Mouse (Mus musculus) urinary bladder, adult 18-20 months (tissue): Measurements from ENCODE around the gene Nr1d1.

Source experiments
- DNase-seq, 2 experiments: peaks; one replicate each; pipeline ENCODE4 v3.0.0; 2022; ENCODE audit warnings: low spot score in 2 of 2, mixed read lengths in 2 of 2

Nr1d1 gene

DNA sequence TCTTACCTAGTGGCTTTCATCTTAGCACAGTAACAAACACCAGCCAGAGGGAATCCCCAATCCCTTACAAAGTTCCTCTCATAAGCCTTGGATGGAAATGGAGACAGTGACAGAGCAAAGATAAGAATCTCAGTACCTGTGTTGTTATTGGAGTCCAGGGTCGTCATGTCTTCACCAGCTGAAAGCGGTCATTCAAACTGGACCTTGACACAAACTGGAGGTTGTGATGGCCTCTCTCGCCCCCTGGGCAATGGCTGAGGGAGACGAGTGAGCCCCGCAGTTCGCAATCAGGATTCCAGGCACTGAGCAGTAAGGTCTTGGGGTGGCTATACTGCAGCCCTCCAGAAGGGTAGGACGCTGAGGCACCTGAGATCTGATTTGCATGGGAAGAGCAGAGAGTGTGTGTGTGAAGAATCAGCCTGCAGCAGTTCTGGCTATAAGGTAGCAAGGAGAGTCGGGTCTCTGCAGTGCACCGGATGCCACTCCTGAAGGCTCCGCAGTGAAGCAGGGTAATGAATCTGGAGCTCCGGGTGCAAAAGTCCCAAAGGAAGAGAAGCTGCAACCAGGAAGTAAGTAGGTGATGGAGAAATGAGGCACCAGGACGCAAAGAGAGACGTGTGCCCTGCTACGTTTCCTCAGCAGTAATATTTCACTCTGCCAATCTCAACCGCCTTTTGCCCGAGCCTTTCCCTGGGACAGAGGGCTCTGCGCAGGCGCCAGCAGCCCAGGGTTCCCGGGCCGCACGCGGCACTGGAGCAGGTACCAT lies at the start of gene Nr1d1:
Gene Nr1d1, minus strand, starts transcription at position 752 of the 766 bp plus-strand sequence.
- DNase-seq, result no peak

- DNase-seq, result no peak
Measured at GRCm38 (mm10) chr11:98820968-98821367, 45.8 kb upstream of the Nr1d1 start.

DNA sequence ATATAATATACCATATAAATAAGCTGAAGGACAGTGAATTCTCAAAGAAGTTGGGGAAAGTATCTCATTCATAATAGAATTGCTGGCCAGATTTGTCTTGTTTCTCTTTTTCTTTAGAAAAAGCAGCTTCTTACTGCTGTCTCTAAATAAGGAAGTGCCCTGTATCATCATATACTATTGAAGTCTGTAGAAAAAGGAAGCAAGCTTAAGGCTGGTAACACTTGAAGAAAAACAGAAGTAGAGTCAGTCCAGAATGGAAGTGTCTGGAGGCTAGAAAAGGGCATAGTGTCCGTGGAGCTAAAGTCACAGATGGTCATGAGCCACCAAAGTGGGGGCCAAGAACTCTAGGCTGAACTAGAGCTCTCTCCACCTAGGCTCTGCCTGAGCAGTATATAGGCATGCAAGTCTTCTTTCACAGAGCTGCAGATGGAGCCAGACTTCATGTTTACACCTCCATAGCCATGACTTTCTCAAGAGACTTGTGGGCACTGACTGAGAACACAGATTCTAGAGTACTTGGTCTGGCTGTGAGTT lies 41.6 kb upstream of the Nr1d1 start:
- DNase-seq, result no peak

GRCm38 (mm10) chr11:98810686-98811085 lies 35.6 kb upstream of the Nr1d1 start:
- DNase-seq, result no peak

- DNase-seq, result peak; percentile 95 to 99
Measured at GRCm38 (mm10) chr11:98809457-98810290, 34.5 kb upstream of the Nr1d1 start.

DNA sequence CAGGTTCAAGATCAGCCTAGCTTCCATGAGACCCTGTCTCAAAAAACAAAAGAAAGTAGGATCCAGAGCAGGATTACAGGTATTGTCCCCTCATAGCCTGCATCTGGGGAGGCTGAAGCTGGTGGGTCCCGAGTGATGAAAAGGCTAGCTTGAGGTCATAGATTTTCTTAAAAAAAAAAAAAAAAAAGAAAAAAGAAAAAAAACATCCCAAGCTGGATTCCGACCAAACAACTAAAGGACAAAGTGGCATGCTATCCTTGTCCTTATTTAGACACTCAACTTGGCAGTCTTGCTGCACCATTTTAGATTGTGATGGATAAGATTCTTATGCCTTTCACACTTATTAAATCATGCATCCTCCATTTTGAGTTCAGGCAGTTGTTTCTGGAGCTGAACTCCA lies 33.3 kb upstream of the Nr1d1 start:
- no peak for DNase-seq

GRCm38 (mm10) chr11:98804605-98805004 lies 29.5 kb upstream of the Nr1d1 start, which contains the start of gene Casc3:
Casc3 (plus strand) TSS chr11:98804905.
- no peak for DNase-seq

- no peak for DNase-seq
Measured at GRCm38 (mm10) chr11:98797909-98798308, 22.8 kb upstream of the Nr1d1 start.

GRCm38 (mm10) chr11:98797306-98797705 lies 22.2 kb upstream of the Nr1d1 start:
- DNase-seq, result no peak

- DNase-seq, result no peak
Measured at GRCm38 (mm10) chr11:98796515-98797216, 21.5 kb upstream of the Nr1d1 start.

DNA sequence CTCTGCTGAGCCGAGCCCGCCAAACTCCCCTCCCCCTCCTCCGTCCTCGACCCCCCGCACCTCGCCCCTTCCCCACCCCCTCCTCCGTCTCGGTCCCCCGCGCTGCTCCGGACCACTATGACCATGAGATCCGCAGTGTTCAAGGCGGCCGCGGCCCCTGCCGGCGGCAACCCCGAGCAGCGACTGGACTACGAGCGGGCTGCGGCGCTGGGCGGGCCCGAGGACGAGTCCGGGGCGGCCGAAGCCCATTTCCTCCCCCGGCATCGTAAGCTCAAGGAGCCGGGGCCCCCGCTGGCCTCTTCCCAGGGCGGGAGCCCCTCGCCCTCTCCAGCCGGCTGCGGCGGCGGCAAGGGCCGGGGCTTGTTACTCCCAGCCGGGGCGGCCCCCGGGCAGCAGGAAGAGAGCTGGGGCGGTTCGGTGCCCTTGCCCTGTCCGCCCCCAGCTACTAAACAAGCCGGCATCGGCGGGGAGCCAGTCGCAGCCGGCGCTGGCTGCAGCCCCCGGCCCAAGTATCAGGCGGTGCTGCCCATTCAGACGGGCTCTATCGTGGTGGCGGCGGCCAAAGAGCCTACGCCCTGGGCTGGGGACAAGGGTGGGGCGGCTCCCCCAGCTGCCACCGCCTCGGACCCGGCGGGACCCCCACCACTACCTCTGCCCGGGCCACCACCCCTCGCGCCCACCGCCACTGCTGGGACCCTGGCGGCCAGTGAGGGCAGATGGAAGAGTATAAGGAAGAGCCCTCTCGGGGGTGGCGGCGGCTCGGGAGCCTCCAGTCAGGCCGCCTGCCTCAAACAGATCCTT lies 20.8 kb upstream of the Nr1d1 start:
- peak in 1 of 2 experiments; percentile 25 for DNase-seq

- DNase-seq, result peak; percentile 80 to 84
Measured at GRCm38 (mm10) chr11:98795015-98795713, 20.0 kb upstream of the Nr1d1 start, which contains the start of gene Msl1. Msl1 (plus strand) TSS chr11:98795516.

DNA sequence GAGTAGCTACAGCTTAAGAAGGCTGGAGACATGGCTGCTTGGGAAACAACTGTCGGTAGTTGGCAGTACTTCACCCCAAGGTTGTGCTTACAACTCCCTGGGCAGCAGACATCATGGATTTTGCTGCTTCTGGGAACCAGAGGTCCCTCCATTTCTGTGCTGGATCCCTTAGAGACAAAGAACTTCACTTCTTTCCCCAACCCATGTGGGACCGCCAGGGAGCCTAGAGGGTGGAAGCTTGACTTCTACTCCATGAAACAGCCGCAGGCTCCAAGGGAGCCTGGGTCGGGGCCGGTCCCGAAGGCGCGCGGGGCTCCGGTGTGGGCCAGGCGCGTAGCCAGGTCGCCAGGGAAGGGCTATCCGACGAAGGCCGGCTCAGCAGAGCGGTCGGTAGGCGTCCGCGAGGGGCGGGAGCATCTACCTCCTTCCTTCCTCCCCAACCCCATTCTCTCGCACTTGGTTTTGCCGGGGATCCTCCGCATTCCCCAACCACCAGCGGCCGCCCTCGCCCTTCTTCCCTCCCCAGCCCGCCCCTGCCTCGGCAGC lies 19.4 kb upstream of the Nr1d1 start:
- peak in 1 of 2 experiments; percentile 81 for DNase-seq

- DNase-seq, result no peak
Measured at GRCm38 (mm10) chr11:98792081-98792480, 16.9 kb upstream of the Nr1d1 start.

DNA sequence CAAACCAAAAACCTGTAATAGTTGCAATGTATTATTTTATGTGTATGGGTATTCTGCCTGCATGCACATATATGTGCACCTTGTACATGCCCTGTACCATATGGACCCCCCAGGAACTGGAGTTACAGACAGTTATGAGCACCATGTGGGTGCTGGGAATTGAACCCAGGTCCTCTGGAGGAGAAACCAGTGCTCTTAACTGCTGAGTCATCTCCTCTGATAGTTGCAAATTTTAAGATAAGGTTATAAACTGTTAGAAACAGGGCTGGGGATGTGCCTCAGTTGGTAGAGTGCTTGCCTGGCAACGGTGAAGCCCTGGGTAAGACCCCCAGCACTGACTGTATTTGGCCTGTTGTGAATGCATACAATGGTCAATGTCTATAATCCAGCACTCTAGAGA lies 16.3 kb upstream of the Nr1d1 start:
- DNase-seq, result no peak

GRCm38 (mm10) chr11:98790631-98791205 lies 15.6 kb upstream of the Nr1d1 start:
- DNase-seq, result no peak

DNA sequence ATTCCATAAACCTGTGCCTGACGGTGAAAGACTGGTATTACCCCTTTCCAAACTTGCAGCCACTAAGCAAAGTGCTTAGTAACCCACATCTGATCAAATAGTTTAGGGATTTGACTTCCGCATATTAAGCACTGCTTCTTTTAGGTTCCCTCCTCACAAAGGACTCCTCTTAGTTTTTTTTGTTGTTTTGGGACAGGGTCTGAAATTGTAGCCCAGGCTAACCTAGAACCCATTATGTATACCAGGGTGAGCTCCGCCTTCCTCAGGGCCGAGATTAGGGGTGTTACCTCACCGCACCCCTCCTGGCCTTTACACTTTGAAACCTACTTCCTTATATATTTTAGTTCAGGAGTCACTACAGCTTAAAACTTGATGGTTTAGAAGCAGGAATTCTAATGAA lies 14.7 kb upstream of the Nr1d1 start:
- DNase-seq, result no peak

- no peak for DNase-seq
Measured at GRCm38 (mm10) chr11:98789219-98789807, 14.2 kb upstream of the Nr1d1 start.

GRCm38 (mm10) chr11:98788550-98789218 lies 13.6 kb upstream of the Nr1d1 start:
- peak; percentile 69 to 90 for DNase-seq
